Comparison of ENCODE assay signal across 18 mouse cellular contexts in the genomic region with DNA sequence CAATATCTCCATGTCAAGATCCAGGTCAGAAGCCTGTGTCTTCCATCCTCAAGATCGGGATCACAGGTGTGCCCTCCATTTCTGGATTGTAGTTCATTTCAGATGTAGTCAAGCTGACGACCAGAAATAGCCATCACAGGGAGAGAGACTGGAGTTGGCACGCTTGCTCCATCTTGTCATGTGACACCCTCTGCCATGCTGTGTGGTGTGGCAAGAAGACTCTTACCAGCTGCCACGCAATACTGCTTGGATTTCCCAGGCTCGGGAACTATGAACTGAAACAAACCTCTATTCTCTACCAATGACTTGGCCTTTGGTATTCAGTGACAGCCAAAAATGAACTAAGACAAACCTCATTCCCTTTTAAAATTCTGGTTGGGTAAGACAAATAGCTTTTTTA. TPM values are rescaled to one million over a fixed set of nuclear protein-coding genes. Genes with fewer than 3 reads are reported as not detected.
DNase-seq lines count a peak whose midpoint lies in the region; ATAC-seq lines count a peak whose summit lies in the region.
"Had no signal": no experiment of that assay in that cellular context is flagged by ENCODE, and none has a peak within 500 bp of the region (broad histone marks: within the 10 kb centered on the region; RNA-seq: fewer than 3 reads in every experiment).

No protein-coding gene starts in this region.

- H3K36me3 ChIP-seq in forebrain, embryonic 14.5 days (ENCODE audit: control insufficient read depth, insufficient read depth, low read length), result no peaks in the 10 kb centered on the region
- no peaks in the 10 kb centered on the region for H3K36me3 ChIP-seq in forebrain, embryonic 10.5 days (replicated peaks)
- H3K36me3 ChIP-seq in hindbrain, embryonic 13.5 days, result no peaks in the 10 kb centered on the region
- H3K36me3 ChIP-seq: embryonic facial prominence, embryonic 15.5 days; hindbrain, embryonic 12.5 days; limb, embryonic 13.5 days; liver, embryonic 15.5 days had no signal

- no peak overlapping the region for H3K4me3 ChIP-seq in forebrain, embryonic 14.5 days (ENCODE audit: low read depth, low read length)
- H3K4me3 ChIP-seq in forebrain, embryonic 10.5 days, result no peak overlapping the region
- H3K4me3 ChIP-seq in hindbrain, embryonic 13.5 days, result no peak overlapping the region
- H3K4me3 ChIP-seq: embryonic facial prominence, embryonic 15.5 days; hindbrain, embryonic 12.5 days; left cerebral cortex, adult 2 months; limb, embryonic 13.5 days; liver, embryonic 15.5 days had no signal

- no peaks in the 10 kb centered on the region for H3K9me3 ChIP-seq in forebrain, embryonic 14.5 days (replicated peaks; ENCODE audit: control insufficient read depth, low read length)
- H3K9me3 ChIP-seq in forebrain, embryonic 10.5 days, result 0 out of 2 replicates have a peak, but pooled peaks cover 4% of the 10 kb centered on the region
- H3K9me3 ChIP-seq in hindbrain, embryonic 13.5 days, result no peaks in the 10 kb centered on the region
- H3K9me3 ChIP-seq: embryonic facial prominence, embryonic 15.5 days; limb, embryonic 13.5 days; liver, embryonic 15.5 days had no signal

- intact Hi-C loops in left cerebral cortex, postnatal 4 days (cut with DNase I), result no loop called here
- intact Hi-C loops in left cerebral cortex, postnatal 25 days (cut with DNase I), result no loop called here

- peaks cover 7% of the 10 kb centered on the region for H3K4me1 ChIP-seq in forebrain, embryonic 14.5 days (ENCODE audit: control insufficient read depth, insufficient read depth, low read length)
- H3K4me1 ChIP-seq in forebrain, embryonic 10.5 days, result peaks cover 28% of the 10 kb centered on the region
- 0 out of 2 replicates have a peak, but pooled peaks cover 14% of the 10 kb centered on the region for H3K4me1 ChIP-seq in hindbrain, embryonic 13.5 days (replicated peaks)
- H3K4me1 ChIP-seq: embryonic facial prominence, embryonic 15.5 days had no signal

- 73% methylated on average over 5 of the region's 5 CpGs for WGBS in forebrain, embryonic 14.5 days
- WGBS in forebrain, embryonic 10.5 days, result 94% methylated on average over 5 of the region's 5 CpGs
- WGBS in hindbrain, embryonic 13.5 days, result 86% methylated on average over 5 of the region's 5 CpGs

- no peak for ATAC-seq in forebrain, embryonic 14.5 days
- no peak for ATAC-seq in hindbrain, embryonic 13.5 days (ENCODE audit: low FRiP score)

- DNase-seq in forebrain, embryonic 14.5 days (ENCODE audit: low spot score), result peak; percentile 13
- DNase-seq in forebrain, embryonic 10.5 days (ENCODE audit: extremely low spot score, low spot score), result no peak
- peak; percentile 53 for DNase-seq in left cerebral cortex, postnatal 4 days
- DNase-seq in left cerebral cortex, postnatal 25 days (ENCODE audit: low spot score in 2 of 2), result no peak
- peak; percentile 55 for DNase-seq in cerebellum, adult 9-11 months
- DNase-seq in kidney, postnatal 14 days, result no peak
- no peak for DNase-seq in ovary, postnatal 14 days (ENCODE audit: low spot score)
- DNase-seq: kidney, adult 18-20 months; kidney, postnatal 4 days; lung, postnatal 10 days; right cerebral cortex, adult 18-20 months; spleen, adult 18-20 months had no signal

- no peak overlapping the region for H3K4me2 ChIP-seq in forebrain, embryonic 14.5 days (ENCODE audit: low read length)
- no peak overlapping the region for H3K4me2 ChIP-seq in hindbrain, embryonic 13.5 days
- H3K4me2 ChIP-seq: embryonic facial prominence, embryonic 15.5 days; hindbrain, embryonic 12.5 days; limb, embryonic 13.5 days; liver, embryonic 15.5 days had no signal

- no peak overlapping the region for H3K27ac ChIP-seq in forebrain, embryonic 14.5 days (ENCODE audit: low read depth, low read length)
- no peak overlapping the region for H3K27ac ChIP-seq in forebrain, embryonic 10.5 days
- H3K27ac ChIP-seq in hindbrain, embryonic 13.5 days, result no peak overlapping the region
- H3K27ac ChIP-seq: embryonic facial prominence, embryonic 15.5 days; hindbrain, embryonic 12.5 days; left cerebral cortex, adult 2 months; limb, embryonic 13.5 days; liver, embryonic 15.5 days had no signal

- H3K27me3 ChIP-seq in forebrain, embryonic 14.5 days (replicated peaks; ENCODE audit: control insufficient read depth, insufficient read depth, low read length), result no peaks in the 10 kb centered on the region
- no peaks in the 10 kb centered on the region for H3K27me3 ChIP-seq in forebrain, embryonic 10.5 days (ENCODE audit: poor library complexity, severe bottlenecking)
- H3K27me3 ChIP-seq in hindbrain, embryonic 13.5 days, result no peaks in the 10 kb centered on the region
- H3K27me3 ChIP-seq: embryonic facial prominence, embryonic 15.5 days; hindbrain, embryonic 12.5 days; limb, embryonic 13.5 days; liver, embryonic 15.5 days had no signal

- no peak overlapping the region for H3K9ac ChIP-seq in forebrain, embryonic 14.5 days (ENCODE audit: low read length)
- H3K9ac ChIP-seq in hindbrain, embryonic 13.5 days, result no peak overlapping the region
- H3K9ac ChIP-seq: embryonic facial prominence, embryonic 15.5 days; hindbrain, embryonic 12.5 days; limb, embryonic 13.5 days; liver, embryonic 15.5 days had no signal

RNA-seq across cellular contexts. Expression of gene Slc1a3, which starts 27.6 kb away (rescaled TPM):
- polyA plus RNA-seq in forebrain, embryonic 14.5 days (2014; fragmentation: Nextera tagmentation; extraction: Ambion mirVana), result 102 and 128 TPM in 2 replicates
- 27.0 and 29.0 TPM in 2 replicates for polyA plus RNA-seq in forebrain, embryonic 10.5 days (2016; fragmentation: Nextera tagmentation; extraction: Ambion mirVana)
- 100 to 1,000 TPM; 207 to 215 TPM for total RNA-seq in left cerebral cortex, postnatal 4 days (2021)
- total RNA-seq in left cerebral cortex, postnatal 25 days (2021), result 100 to 1,000 TPM; 333 to 334 TPM
- 161 and 176 TPM in 2 replicates for polyA plus RNA-seq in hindbrain, embryonic 13.5 days (2015; fragmentation: Nextera tagmentation; extraction: Ambion mirVana)

Comparison
In these comparisons a context has a peak if more than half of its experiments do, and no peak if none do; other contexts are left out.
1. DNase-seq: peak in forebrain, embryonic 14.5 days (single experiment), left cerebral cortex, postnatal 4 days (single experiment) and cerebellum, adult 9-11 months (single experiment); none in forebrain, embryonic 10.5 days (single experiment), left cerebral cortex, postnatal 25 days (0 of 2), kidney, postnatal 14 days (single experiment) and ovary, postnatal 14 days (single experiment).